Mouse (Mus musculus): ENCODE measurements at regions not wholly inside any gene's neighbourhood (a gene's known extent, or its start where the extent isn't known, plus 50 kb on each side); places are given as distances from the start of the nearest gene placed in this dataset.

DNA sequence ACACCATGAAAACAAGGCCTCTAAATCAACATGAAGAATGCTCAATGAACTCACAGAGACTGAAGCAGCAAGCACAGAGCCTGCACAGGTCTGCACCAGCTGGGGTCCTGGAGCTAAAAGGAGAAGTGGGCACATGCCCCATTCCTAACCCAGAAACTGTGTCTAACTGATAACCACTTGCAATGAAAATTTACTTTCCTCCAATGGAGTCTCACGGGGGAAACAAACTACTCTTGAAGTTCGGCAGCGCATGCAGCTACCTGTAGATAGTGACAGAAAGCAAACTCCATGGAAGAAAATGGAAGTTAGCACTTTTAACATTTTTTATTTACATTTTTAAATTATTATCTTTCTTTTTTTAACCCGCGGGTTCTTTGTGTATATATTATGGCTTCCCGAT, 76.8 kb upstream of the Akap6 start:
- DNase-seq (ENCODE audit: low spot score) = no peak

DNA sequence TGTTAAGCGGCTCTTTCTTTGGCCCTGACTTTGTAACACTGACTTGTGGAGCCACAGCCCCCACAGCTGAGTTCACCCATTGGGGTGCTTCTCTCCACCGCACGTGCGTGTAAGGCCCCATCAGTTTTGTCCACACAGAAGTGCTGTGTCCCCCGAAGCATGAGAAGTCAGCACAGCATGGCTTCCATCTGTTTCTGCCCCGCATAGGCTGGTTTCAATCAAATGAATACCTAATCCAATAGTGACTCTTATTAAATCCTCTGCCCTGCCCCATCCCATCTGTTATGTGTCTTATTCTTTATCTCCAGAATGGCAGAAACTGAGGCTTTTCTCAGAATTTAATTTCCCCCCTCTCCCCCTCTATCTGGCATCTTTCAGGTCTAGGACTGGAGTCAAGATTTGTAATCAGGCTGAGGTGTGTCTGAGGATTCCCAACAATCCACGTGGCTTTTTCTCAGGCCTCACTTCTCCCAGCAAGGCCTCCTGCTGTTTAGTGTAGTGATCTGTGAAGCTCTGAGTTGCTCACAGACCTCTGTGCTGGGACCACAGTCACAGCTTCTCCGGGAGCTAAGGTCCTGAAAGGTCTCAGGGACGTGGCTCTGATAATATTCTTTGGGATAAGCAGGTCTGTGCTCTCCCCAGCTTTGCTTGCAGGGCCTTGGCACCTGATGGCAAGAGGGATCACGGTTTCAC, 75.6 kb upstream of the Akap6 start:
- no peak for DNase-seq (ENCODE audit: low spot score)

DNA sequence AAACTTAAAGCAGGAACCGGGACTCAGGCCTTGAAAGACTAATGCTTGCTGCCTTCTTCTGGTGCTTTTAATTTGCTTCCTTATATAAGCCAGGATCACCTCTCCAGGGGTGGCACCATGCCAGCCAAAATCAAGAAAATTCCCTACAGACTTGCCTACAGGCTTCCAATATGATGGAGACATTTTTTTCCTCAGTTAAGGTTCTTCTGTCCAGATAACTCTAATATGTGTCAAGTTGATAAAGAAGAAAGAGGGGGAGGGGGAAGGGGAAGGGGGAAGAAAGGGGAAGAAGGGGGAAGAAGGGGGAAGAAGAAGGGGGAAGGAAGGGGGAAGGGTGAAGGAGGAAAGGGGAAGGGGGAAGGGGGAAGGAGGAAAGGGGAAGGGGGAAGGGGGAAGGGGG, 74.3 kb upstream of the Akap6 start:
- no peak for DNase-seq (ENCODE audit: low spot score)

DNA sequence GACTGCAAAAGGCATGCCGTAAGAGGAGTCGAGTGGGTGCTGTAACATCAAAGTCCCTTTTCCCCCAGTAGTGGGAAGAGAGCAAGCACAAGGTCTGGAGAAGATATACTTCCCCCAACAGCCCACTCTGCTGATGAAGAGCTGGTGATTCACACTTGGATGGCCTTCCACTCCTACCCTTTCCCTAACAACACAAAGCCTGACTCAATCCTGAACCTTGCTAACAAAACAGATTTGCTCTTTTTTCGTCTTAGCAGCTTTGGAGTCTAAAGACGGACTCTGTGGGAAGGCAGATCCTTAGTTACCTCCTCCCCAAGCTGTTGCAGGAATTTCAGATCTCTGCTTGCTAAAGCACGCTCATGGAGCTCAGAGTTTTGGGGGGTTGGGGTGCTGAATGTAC, 70.4 kb upstream of the Akap6 start:
- DNase-seq (ENCODE audit: low spot score) = no peak

DNA sequence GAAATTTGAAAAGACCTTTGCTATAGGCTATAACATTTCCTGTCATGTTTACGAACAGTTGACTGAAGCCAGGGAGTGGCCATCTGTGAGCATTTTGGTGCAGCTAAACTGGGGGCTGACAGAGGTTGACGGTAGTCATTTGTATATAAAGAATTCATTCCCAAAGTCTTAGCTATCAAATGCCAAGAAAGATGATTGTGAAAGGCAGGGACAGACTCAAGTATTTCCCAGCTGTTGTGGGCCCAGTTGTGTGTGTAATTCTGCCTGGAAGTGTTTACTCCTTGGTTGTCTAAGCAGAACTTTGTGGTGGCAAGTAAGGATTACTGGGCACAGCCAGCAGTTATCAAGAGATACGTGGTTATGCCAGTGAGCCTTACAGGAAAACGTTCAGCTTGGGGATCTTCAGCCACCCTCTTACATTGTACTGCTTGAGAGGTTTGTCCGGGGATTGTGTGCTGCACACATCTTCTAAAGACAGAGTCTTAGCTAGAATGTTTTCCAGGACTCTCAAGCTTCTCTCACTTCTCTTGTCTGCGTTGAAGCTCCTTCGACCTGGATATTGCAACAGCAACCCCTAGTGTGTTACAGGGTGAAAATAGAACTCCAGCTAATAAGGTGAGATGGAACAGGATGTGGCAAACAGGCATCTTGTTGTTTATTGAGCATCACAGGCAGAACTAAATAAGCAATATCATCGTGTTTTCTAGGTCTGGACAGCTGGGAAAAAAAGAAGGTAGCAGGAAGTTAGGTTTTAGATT, 63.9 kb upstream of the Akap6 start:
- no peak for DNase-seq (ENCODE audit: low spot score)

DNA sequence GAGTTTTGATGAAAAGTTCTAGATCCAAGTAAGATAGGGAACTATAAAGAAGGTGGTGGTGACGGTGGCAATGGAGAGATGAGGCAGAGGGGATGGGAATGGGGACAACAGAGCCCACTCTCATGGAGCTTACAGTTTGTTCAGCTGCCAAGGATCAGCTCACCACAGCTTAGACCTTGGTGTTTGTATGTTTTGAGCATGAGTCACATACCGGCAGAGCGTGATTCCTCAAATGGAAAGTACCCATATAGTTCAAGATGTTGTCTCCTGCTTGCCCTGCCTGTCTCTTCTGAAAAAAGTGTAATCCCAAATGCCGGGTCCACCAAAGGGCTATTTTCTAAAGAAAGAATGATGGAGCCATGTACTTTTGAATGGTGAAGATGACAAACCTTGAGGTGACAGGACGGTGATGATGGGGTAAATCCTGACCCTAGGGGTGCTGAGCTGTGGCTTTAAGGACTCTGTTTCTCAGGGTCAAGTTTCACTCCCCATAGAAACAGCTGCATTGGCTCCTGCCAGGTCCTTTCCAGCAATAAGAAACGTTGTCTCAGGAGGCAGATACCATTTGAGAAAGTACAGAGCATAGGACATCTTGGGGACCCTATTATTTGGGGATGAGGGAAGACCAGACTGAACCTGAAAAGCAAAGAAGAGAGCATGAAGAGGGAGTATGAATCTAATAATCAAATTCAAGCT, 62.8 kb upstream of the Akap6 start:
- DNase-seq (ENCODE audit: low spot score) = no peak

- DNase-seq (ENCODE audit: low spot score) = no peak
Observed at GRCm38 (mm10) chr12:52636920-52637319, 62.3 kb upstream of the Akap6 start.

GRCm38 (mm10) chr12:52637506-52638249, 61.5 kb upstream of the Akap6 start:
- DNase-seq (ENCODE audit: low spot score) = peak; percentile 14

DNA sequence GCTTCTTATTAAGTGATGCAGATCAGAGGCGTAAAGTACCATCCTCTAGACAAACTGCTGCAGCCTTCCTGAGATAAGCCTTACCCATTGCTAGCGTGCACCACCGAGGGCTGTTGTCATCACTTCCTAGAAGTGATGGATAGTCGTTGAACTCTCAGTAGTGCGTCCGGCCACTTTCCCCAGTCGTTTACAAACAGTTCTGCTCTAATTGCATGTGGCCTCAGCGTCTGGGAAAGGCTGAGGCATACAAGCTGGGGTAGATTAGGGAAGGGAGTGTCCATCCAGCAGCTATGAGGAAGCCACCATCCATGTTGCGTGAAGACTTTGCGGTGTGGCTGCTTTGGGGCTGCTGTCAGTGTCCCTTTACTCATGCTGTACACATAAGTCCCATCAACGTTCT, 60.7 kb upstream of the Akap6 start:
- DNase-seq (ENCODE audit: low spot score) = no peak

- DNase-seq (ENCODE audit: low spot score) = no peak
Observed at GRCm38 (mm10) chr12:52644059-52644458, 55.1 kb upstream of the Akap6 start.

All from ovary, adult 18-20 months (tissue).